Mouse (Mus musculus) hindbrain, embryonic 16.5 days (tissue): ENCODE results near the gene Fzd5. TPM values are rescaled to one million over a fixed set of nuclear protein-coding genes. Genes with fewer than 3 reads are reported as not detected.

Source experiments
- ATAC-seq: fragments of 200-750 bp; cut with Nextera tagmentation; 2 replicates; pipeline ENCODE4 v1.8.0; 2017; ENCODE audit warnings: moderate TSS enrichment, moderate library complexity
- H3K27ac ChIP-seq: fragments of 300-500 bp; sonication (generic); 2 replicates; pipeline ENCODE4 v1.5.1; 2014; ENCODE audit warnings: low read depth, mild to moderate bottlenecking, control low read depth, low read length, moderate library complexity
- H3K27me3 ChIP-seq: fragments of 300-500 bp; sonication (generic); replicated peaks from 2 replicates; pipeline ENCODE4 v1.6.1; 2014; ENCODE audit warnings: low read length; ENCODE audit not compliant: control insufficient read depth, insufficient read depth
- H3K36me3 ChIP-seq: fragments of 300-500 bp; sonication (generic); 2 replicates; pipeline ENCODE4 v1.6.1; 2014; ENCODE audit warnings: mild to moderate bottlenecking, low read length, moderate library complexity, mixed read lengths; ENCODE audit not compliant: control insufficient read depth, insufficient read depth
- H3K4me1 ChIP-seq: fragments of 300-500 bp; sonication (generic); 2 replicates; pipeline ENCODE4 v1.6.1; 2014; ENCODE audit warnings: low read depth, low read length; ENCODE audit not compliant: control insufficient read depth, insufficient read depth
- H3K4me2 ChIP-seq: fragments of 300-500 bp; sonication (generic); 2 replicates; pipeline ENCODE4 v1.6.1; 2014; ENCODE audit warnings: mild to moderate bottlenecking, low read length, control low read depth, moderate library complexity
- H3K4me3 ChIP-seq: fragments of 300-500 bp; sonication (generic); 2 replicates; pipeline ENCODE4 v1.5.1; 2014; ENCODE audit warnings: mild to moderate bottlenecking, low read length, control low read depth, moderate library complexity
- H3K9ac ChIP-seq: fragments of 300-500 bp; sonication (generic); 2 replicates; pipeline ENCODE4 v1.6.1; 2014; ENCODE audit warnings: low read depth, mild to moderate bottlenecking, control low read depth, low read length, moderate library complexity
- H3K9me3 ChIP-seq: fragments of 300-500 bp; sonication (generic); 2 replicates; pipeline ENCODE4 v1.6.1; 2014; ENCODE audit warnings: mild to moderate bottlenecking, low read length, moderate library complexity; ENCODE audit not compliant: control insufficient read depth
- WGBS: fragments of 180-500 bp; shearing (Covaris S2); extraction: QIAGEN DNeasy Blood & Tissue Kit; methylation state at CpG from one replicate; pipeline ENCODE4 v1.1.7; 2014; 5-methylcytosine and 5-hydroxymethylcytosine counted together
- polyA plus RNA-seq: library from polyadenylated mRNA; unstranded; fragments of >200 nt; fragmentation: Nextera tagmentation; extraction: Ambion mirVana; gene quantifications from 2 replicates; pipeline ENCODE4 v1.2.1, GENCODE M21; 2015

The Fzd5 gene
- polyA plus RNA-seq, 1 experiment from 2014 or later, result 0.21 TPM

DNA sequence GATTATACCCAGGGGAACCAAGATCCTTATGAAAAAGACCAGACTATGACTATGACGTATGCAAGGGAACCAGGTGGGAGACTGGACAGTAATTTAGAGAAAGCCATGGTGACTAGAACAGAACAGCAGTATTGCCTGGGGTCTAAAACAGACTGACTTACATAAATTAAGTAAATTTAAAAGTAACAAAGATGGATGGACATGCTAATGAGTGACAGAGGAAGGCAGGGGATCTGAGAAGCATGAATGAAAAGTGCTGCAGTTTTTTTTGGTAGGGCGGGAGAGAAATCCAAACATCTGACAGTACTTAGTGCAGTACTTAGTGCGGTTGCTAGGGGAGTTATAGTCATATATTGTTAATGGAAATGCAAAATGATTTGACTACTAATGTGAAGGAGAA, 42.4 kb downstream of the Fzd5 start:
- no peak for ATAC-seq
- no peaks in the 10 kb centered on the region for H3K9me3 ChIP-seq

DNA sequence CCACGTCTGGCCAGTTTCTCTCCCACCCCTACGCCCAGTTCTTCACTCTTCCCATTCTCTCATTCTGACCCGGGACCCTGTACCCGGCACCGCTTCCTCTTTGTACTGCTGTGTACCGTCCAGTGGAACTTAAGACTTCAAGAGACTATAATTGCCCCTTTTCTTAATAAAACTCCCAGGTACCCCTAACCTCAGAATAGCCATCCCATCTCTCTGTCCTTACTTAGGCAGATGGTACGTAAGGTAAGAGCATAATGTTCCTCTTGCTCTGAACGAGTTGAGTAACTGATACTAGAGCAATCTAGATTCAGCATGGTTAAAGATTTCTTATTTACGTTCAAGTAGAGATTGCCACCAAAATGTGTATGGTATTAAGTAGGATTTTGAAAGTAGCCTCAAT, 46.0 kb downstream of the Fzd5 start:
- H3K4me3 ChIP-seq, result peak overlapping the region; percentile 92
- no peaks in the 10 kb centered on the region for H3K36me3 ChIP-seq
- no peaks in the 10 kb centered on the region for H3K9me3 ChIP-seq
- peak overlapping the region; percentile 87 for H3K9ac ChIP-seq
- H3K4me2 ChIP-seq, result peak overlapping the region; percentile 91
- no peak for ATAC-seq
- H3K27ac ChIP-seq, result no peak overlapping the region
- H3K27me3 ChIP-seq, result no peaks in the 10 kb centered on the region
- H3K4me1 ChIP-seq, result peaks cover 28% of the 10 kb centered on the region
- WGBS, result 1% methylated on average over 9 of the region's 9 CpGs

More for the DNA sequence above, 42.4 kb downstream of the Fzd5 start:
- no peaks in the 10 kb centered on the region for H3K36me3 ChIP-seq
- no peak overlapping the region for H3K4me3 ChIP-seq
- no peak overlapping the region for H3K4me2 ChIP-seq
- no peak overlapping the region for H3K9ac ChIP-seq
- H3K27ac ChIP-seq, result no peak overlapping the region
- peaks cover 23% of the 10 kb centered on the region for H3K4me1 ChIP-seq
- no peaks in the 10 kb centered on the region for H3K27me3 ChIP-seq
- 60% methylated on average over 3 of the region's 3 CpGs for WGBS

DNA sequence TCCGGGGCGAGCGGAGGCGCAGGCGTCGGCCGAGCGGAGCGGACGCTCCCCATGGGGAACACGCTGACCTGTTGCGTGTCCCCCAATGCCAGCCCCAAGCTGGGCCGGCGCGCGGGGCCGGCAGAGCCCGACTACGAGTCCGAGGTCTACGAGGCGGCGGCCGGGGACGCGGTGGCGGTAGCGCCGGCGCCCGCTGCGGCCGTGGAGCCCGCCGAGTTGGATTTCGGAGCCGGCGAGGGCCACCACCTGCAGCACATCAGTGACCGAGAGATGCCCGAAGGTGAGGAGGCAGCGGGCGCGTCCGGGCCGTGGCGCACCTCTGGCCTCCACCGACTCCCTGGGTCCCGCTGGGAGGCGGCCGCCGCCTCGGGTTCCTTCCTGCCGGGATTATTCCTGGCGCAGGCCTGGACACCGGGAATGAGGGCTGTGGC, 46.4 kb downstream of the Fzd5 start:
- ATAC-seq, result no peak; the same call in 1 of the 2 replicates
- Histone ChIP-seq H3K4me3 (peak overlapping the region; percentile 92), H3K9me3 (no peaks in the 10 kb centered on the region), H3K4me2 (peak overlapping the region; percentile 91), H3K4me1 (peaks cover 28% of the 10 kb centered on the region), H3K36me3 (no peaks in the 10 kb centered on the region), H3K27me3 (no peaks in the 10 kb centered on the region), H3K27ac (peak overlapping the region; percentile 79), H3K9ac (peak overlapping the region; percentile 87)
- 0% methylated on average over 21 of the region's 55 CpGs for WGBS

DNA sequence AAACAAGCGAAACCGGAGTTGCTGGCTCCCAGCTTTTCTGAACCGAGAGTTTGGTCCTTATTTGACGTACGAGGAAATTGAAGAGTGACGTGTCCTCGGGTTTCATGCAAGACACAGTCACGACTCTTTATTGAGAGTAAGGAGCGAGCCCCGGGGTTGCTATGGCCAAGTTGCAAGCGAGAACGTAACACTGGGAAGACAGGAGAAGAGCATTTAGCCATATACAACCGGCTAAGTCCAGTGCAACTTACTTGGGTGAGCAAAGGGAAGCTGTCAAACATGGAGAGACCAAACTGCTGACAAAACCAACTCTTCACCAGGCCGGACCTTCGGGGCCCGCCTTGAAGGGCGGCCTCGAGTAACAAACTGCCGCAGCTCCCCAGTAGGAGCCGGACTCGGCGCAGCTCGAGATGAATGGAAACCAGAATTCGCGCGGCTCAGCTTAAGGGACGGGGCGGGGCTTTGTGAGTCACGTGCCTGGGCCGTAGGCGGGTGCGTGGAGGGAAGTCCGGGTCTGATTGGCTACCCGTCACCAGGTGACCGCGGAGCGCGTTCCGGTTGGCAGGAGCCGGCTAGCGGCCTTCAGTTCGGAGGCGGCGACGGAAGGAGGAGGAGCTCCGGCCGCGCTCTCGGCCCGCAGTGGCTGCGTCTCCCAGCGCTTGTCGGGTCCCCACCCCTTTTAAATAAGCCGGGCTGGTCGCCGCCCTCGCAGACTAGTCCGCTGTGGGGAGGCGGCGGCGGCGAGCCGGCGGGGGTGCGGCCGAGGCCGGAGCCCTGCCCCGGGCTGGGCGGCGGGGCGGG, 47.1 kb downstream of the Fzd5 start, which contains the start of gene Ccnyl1:
Gene Ccnyl1 (plus strand): TSS at position 243 of the 801 bp plus-strand sequence.
- Histone ChIP-seq H3K27ac (peak within 1 kb of the TSS; percentile 79), H3K4me2 (peak within 1 kb of the TSS; percentile 97), H3K9me3 (no peaks in the 10 kb centered on the region), H3K4me3 (peak within 1 kb of the TSS; percentile 92), H3K9ac (peak within 1 kb of the TSS; percentile 87), H3K27me3 (no peaks in the 10 kb centered on the region), H3K36me3 (no peaks in the 10 kb centered on the region), H3K4me1 (peaks cover 28% of the 10 kb centered on the region)
- under 1% methylated on average over 48 of the region's 71 CpGs for WGBS
- peak; percentile 100 for ATAC-seq

- WGBS, result 35% methylated on average over 9 of the region's 9 CpGs
- no peak for ATAC-seq
- peaks cover 28% of the 10 kb centered on the region for H3K4me1 ChIP-seq
Measured at GRCm38 (mm10) chr1:64689561-64690212, 47.9 kb downstream of the Fzd5 start.

DNA sequence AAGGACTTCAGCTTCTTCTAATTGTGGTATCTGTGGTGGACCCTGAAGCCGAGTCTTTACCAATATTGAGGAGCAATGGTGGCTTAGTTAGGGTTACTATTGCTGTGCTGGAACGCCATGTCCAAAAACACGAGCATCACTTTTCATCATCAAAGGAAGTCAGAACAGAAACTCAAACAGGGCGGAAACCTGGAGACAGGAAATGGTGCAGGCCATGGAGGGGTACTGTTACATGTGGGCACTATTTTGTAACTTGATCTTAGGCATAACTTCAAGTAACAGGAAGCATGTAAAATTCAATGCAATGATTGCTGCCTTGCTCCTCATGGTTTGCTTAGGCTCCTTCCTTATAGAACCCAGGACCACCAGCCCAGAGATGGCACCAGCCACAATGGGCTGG, 49.5 kb downstream of the Fzd5 start:
- Histone ChIP-seq H3K27me3 (no peaks in the 10 kb centered on the region), H3K27ac (no peak overlapping the region), H3K9me3 (no peaks in the 10 kb centered on the region), H3K4me3 (no peak overlapping the region), H3K4me2 (no peak overlapping the region), H3K9ac (no peak overlapping the region), H3K4me1 (peaks cover 21% of the 10 kb centered on the region), H3K36me3 (no peaks in the 10 kb centered on the region)
- no peak for ATAC-seq
- 90% methylated on average over 4 of the region's 4 CpGs for WGBS

More at GRCm38 (mm10) chr1:64689561-64690212, 47.9 kb downstream of the Fzd5 start:
- peak overlapping the region; percentile 92 for H3K4me3 ChIP-seq
- no peaks in the 10 kb centered on the region for H3K36me3 ChIP-seq
- peak overlapping the region; percentile 68; the same call in 1 of the 2 replicates for H3K9ac ChIP-seq
- H3K9me3 ChIP-seq, result no peaks in the 10 kb centered on the region
- no peak overlapping the region for H3K27ac ChIP-seq
- H3K4me2 ChIP-seq, result peak overlapping the region; percentile 97
- H3K27me3 ChIP-seq, result no peaks in the 10 kb centered on the region

GRCm38 (mm10) chr1:64684440-64684839, 53.1 kb downstream of the Fzd5 start:
- Histone ChIP-seq H3K4me3 (no peak overlapping the region), H3K9ac (no peak overlapping the region), H3K9me3 (no peaks in the 10 kb centered on the region), H3K27ac (no peak overlapping the region), H3K4me1 (no peaks in the 10 kb centered on the region), H3K27me3 (no peaks in the 10 kb centered on the region), H3K4me2 (no peak overlapping the region), H3K36me3 (no peaks in the 10 kb centered on the region)
- no peak for ATAC-seq
- WGBS, result 99% methylated on average over 2 of the region's 2 CpGs

- ATAC-seq, result no peak
- Histone ChIP-seq H3K9ac (no peak overlapping the region), H3K36me3 (no peaks in the 10 kb centered on the region), H3K27ac (no peak overlapping the region), H3K9me3 (no peaks in the 10 kb centered on the region), H3K4me1 (no peaks in the 10 kb centered on the region), H3K4me2 (no peak overlapping the region), H3K27me3 (no peaks in the 10 kb centered on the region), H3K4me3 (no peak overlapping the region)
- 97% methylated on average over 3 of the region's 3 CpGs for WGBS
Measured at GRCm38 (mm10) chr1:64683039-64683438, 54.5 kb downstream of the Fzd5 start.

DNA sequence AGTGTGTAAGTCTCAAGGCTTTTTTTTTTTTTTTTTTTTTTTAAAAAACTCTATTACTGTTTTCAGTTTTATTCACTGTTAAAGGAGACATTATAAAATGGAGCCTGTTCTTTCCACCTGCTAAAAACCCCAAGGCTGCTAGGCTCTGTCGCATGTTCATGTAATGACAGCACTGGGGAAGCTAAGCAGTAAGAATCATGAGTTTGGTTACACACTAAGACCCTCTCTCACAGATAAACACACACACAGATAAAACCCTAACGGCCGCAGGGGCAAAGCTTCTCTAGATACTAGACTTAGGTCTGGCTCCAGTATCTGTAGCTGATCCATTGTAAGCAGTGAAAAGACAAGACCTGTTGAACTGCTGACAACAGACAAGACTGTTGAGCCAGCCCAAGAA, 56.1 kb downstream of the Fzd5 start:
- no peak overlapping the region for H3K4me2 ChIP-seq
- no peak for ATAC-seq
- H3K4me1 ChIP-seq, result no peaks in the 10 kb centered on the region
- no peak overlapping the region for H3K4me3 ChIP-seq
- H3K27me3 ChIP-seq, result no peaks in the 10 kb centered on the region
- no peak overlapping the region for H3K27ac ChIP-seq
- WGBS, result 95% methylated on average over 3 of the region's 3 CpGs
- no peaks in the 10 kb centered on the region for H3K9me3 ChIP-seq
- no peaks in the 10 kb centered on the region for H3K36me3 ChIP-seq
- H3K9ac ChIP-seq, result no peak overlapping the region
